Mouse (Mus musculus) hindbrain, embryonic 14.5 days (tissue): ENCODE results near the gene Usp32. TPM values are rescaled to one million over a fixed set of nuclear protein-coding genes. Genes with fewer than 3 reads are reported as not detected.

Experiments
- polyA plus RNA-seq: library from polyadenylated mRNA; unstranded; fragments of >200 nt; fragmentation: Nextera tagmentation; extraction: Ambion mirVana; gene quantifications from 2 replicates; pipeline ENCODE4 v1.2.1, GENCODE M21; 2014

Gene Usp32
- polyA plus RNA-seq, 1 experiment from 2014 or later, result 18.8 TPM

Other genes starting within 250 kb of the Usp32 start
- 65.3 and 70.3 TPM in 2 replicates for gene Znhit3, start 223.8 kb downstream of the Usp32 start, polyA plus RNA-seq
- gene Car4, start 182.4 kb downstream of the Usp32 start, polyA plus RNA-seq, result 4.6 and 5.0 TPM in 2 replicates
- 0.97 and 1.9 TPM in 2 replicates for gene 1700125H20Rik, start 30.2 kb upstream of the Usp32 start, polyA plus RNA-seq
- 58.1 and 63.9 TPM in 2 replicates for gene Appbp2, start 95.0 kb upstream of the Usp32 start, polyA plus RNA-seq
- gene Ppm1d, start 171.1 kb upstream of the Usp32 start, polyA plus RNA-seq, result 21.1 and 22.2 TPM in 2 replicates
- 29.2 and 36.5 TPM in 2 replicates for gene Bcas3, start 213.0 kb upstream of the Usp32 start, polyA plus RNA-seq